Mouse (Mus musculus): ENCODE measurements around the gene Ltb.

DNA sequence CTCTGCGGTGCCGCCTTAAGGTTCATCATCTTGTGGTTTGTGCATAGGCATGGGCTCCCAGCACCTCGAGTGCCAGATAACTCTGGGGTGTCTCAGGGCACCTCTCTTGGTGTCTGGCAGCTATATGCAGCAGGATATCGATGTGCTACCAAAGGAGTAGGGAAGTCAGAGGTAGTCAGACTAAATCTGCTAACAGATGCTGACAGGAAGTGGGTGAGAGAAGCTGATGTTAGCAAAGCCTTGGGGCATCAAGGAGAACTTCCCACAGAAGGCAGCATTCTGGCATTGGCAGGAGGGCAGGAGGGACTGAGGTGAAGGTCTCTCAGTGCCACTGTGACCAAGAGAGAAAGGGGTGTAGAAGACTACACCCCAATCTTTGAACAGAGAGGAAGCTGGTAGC lies 4.1 kb upstream of the Ltb start:
- TF ChIP-seq CTCF (IDR thresholded peaks at IDR 0.05; ENCODE audit: borderline replicate concordance, insufficient read depth, low read length), result no peak
- TF ChIP-seq POLR2A (IDR thresholded peaks at IDR 0.05; ENCODE audit: low read depth, low read length), result no peak

All from embryonic fibroblast, embryonic 13.5 days (primary cell).